Mouse (Mus musculus): ENCODE data around the gene Mtm1.
"Not testable (repeated sequence)": the region's sequence is repeated elsewhere in the genome, so short reads cannot be mapped to it uniquely, and the experiment has no call there.

The Mtm1 gene

DNA sequence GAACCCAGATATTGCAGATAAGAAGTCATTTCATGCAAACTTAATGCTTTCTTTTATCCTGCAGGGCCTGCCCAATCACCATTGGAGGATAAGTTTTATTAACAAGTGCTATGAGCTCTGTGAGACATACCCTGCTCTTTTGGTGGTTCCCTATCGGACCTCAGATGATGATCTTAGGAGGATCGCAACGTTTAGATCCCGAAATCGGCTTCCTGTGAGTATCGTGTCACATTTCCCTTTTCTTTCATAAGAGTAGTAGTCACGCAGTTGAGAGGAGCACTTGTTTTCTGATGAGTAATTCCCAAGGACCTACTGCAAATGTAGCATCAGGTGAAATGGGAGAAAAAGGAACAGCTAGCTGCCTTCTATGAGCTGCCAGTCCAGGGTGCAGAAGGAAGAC lies 76.5 kb downstream of the Mtm1 start:
- DNase-seq (ENCODE audit: low spot score) = no peak

DNA sequence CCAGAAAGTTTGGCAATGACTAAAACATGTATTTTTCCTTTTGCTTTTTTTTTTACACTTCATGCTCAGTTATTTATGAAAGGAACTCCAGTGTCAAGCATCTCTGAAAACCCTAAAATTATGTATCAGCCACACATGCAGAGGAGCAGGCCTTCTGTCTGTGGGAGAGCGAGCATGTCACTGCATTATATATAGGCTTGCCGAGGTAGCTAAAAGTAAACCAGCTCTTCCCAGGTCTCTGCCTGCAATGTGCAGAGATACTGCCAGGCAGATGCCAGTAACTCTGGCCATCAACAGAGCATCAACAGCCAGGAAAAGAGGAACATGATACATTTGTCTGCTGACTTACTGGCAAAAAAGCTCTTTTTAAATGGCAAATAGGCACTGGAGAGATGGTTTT lies 83.6 kb downstream of the Mtm1 start:
- DNase-seq (ENCODE audit: low spot score) = no peak

DNA sequence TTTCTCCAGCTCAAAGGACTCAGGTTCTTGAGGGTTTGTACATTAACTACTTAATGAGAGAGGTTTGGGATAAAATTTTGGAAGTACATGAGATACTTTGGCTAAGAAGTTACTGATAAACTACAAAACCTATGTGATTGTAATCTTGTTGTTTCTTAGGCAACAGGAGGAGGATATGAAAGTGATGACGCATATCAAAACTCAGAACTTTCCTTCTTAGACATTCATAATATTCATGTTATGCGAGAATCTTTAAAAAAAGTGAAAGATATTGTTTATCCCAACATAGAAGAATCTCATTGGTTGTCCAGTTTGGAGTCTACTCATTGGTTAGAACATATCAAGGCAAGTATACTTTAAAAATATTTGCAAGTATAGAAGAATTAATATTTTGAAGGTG lies 85.4 kb downstream of the Mtm1 start:
- no peak for DNase-seq (ENCODE audit: low spot score)

DNA sequence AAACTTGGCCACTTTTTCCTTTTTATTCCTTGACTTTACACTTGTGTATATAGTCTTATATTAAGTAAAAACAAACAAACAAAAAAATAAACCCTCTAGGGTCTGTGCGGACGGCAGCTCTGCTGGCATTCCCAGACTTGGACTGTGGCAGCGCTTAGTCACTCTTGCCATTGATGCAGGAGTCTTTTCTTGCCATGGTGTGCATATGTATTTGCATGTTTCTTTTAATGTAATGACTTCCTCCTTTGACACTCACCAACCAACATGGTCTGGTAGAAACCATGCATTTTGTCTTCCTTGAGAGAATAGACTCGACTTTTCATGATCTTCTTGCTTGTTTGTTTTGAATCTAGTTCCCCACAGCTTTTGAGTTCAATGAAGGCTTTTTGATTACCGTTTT lies 91.6 kb downstream of the Mtm1 start:
- no peak for DNase-seq (ENCODE audit: low spot score)

DNA sequence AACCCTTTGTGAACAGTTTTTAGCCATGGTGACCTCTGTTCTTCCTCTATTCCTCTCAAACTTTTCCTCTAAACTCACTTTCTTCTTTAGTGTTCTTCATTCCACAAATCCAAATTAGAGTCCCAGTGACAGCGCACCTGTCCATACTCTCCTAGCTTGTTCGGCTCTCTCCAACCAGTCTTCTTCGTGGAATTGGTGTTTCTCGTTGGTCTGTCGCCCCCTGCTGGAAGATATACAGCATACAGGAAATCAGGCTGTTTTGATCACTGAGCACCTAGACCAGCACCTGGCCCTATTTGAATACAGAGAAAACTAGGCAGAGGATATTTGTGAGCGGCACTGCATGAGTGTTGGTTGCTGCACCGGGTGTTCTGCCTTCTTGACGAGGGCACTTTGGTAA lies 100.7 kb downstream of the Mtm1 start:
- DNase-seq (ENCODE audit: low spot score) = peak; percentile 30

DNA sequence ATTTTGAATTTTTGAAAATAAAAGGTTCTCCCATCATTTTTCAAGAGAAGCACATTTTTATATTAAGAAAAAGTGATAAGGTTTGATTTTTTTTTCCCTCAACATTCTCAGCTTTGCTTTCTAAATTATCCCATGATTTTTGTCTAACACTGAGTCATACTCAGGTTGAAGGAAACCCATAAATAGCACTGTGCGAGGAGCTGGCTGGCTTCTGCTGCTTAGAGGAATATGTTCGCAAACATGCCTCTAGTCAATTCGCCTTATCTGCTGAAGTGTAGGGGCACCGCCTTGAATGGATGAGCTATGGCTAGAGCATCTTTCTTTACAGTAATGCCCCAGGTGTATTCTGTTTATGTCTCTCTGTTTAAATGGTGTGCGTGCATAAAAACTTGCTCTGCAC lies 103.8 kb downstream of the Mtm1 start:
- DNase-seq (ENCODE audit: low spot score) = no peak

DNA sequence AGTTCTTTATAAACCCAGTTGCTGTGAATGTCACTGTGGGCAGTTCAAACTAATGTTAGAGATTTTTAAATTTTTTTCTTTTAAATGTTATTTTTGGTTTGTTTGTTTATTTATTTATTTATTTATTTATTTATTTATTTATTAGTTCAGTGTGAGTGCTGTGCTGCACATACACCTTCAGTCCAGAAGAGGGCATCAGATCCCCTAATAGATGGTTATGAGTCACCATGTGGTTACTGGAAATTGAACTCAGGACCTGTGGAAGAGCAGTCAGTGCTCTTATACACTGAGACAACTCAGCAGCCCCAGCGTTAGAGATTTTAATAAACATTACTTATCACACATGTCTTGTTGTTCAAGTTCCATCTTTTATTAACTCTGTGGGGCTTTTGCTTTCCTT lies 141.5 kb downstream of the Mtm1 start:
- DNase-seq (ENCODE audit: low spot score) = peak; percentile 12

DNA sequence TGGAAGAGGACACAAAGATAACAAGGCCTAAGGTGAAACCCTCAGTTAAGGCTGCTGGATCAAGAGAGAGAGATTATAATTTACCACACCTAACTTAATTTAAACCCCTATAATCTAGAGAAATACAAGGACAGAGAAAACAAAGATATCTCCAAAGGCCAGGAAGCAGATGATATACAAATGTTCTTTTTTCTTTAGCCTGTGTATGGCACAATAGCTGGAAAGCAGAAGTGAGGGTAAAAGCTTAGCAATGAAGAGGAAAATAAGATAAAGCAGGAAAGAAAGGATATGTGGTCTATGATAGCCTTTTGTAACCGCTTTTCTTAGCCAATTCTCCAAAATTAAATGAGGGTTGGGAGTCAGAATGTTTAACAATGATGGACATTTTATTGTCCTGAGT lies 144.8 kb downstream of the Mtm1 start:
- DNase-seq (ENCODE audit: low spot score) = no peak

DNA sequence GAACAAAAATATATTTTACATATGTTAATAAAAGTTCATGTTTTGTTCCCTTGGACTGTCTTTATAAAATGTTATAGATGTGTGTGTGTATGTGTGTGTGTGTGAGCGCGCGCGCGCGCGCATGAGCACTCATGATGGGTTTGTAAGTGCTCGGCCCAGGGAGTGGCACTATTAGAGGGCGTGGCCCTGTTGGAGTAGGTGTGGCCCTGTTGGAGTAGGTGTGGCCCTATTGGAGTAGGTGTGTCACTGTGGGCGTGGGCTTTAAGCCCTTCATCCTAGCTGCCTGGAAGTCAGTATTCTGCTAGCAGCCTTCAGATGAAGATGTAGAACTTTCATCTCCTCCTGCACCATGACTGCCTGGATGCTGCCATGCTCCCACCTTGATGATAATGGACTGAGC lies 151.2 kb downstream of the Mtm1 start:
- not testable (repeated sequence) for DNase-seq (ENCODE audit: low spot score)

DNA sequence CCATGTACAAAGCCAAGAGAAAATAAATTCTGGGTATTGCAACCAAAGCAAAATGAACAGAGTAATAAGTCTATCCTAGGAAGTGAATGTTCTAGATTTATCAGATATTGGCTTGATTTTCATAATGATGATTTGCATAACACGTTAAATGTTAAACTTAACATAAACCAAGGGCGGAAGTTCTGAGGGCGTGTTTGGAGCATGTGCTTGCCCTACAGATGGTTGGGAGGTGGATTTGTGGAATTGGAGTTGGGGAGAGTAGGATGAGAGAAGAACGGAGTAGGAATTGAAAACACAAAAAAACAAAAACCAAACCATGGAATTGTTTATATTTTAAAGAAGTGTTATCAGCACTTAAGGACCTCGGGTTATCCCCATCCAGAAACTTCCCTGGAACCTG lies 153.5 kb downstream of the Mtm1 start:
- no peak for DNase-seq (ENCODE audit: low spot score)

DNA sequence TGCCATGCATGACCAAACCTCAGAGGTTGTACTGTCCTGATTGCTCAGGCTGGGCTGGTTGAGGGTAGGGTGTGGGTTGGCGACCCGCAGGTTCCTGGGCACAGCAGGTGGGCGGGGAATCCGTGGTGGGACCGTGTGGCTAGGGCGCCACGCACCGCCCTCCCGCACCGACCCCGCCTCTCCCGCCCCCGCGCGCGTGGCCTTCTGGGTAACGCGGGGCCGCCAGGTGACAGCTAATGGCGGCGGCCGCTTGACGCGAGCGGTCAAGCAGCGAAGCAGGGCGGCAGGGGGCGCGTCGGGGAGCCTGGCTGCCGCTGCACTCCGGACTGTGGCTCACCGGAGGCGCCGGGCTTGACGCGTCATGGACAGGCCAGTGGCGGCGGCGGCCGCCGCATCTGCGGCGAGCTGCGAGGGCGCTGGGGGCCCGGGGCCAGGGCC lies 154.0 kb downstream of the Mtm1 start, which contains the start of gene Mtmr1:
Mtmr1 (plus strand) TSS at position 207 of the 438 bp plus-strand sequence.
- peak; percentile 74 for DNase-seq (ENCODE audit: low spot score)

DNA sequence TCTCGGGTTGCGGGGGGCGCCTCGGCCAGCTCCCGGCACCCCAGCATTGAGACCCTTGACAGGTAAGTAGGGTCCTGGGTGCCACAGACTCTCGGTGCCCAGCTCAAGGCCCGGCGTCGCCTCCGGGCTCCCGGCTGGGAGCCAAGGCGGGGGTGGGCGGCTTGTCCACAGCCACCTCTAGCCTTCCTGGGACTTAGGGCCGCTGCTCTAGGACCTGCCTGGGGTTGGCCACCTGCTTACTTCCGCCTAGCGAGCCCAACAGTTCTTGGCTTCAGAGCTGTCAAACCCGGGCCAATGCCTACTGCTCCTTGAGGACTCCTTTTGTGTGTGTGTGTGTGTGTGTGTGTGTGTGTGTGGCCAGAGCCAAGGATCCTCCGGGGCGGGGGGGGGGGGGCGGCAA lies 154.4 kb downstream of the Mtm1 start:
- peak; percentile 12 for DNase-seq (ENCODE audit: low spot score)

Data from T-cell, adult 2 months (primary cell).